Mouse (Mus musculus) MEL (cell line): ENCODE results near the gene Ptprq.

Experiments used
- CHD2 ChIP-seq: IDR thresholded peaks from 2 replicates; pipeline ENCODE4 v1.6.1; 2011; ENCODE audit warnings: low read length, improper control_type of control experiment
- MAX ChIP-seq: IDR thresholded peaks from 2 replicates; pipeline ENCODE4 v1.6.1; 2011; ENCODE audit warnings: low read length, improper control_type of control experiment
- MYC ChIP-seq: IDR thresholded peaks from 2 replicates; pipeline ENCODE4 v1.6.1; 2011; ENCODE audit warnings: low read depth, mild to moderate bottlenecking, low read length, improper control_type of control experiment, moderate library complexity
- POLR2A ChIP-seq, 2 experiments: IDR thresholded peaks; 2 replicates each; pipeline ENCODE4 v1.6.1; 2011 to 2012; ENCODE audit warnings: low read length in 2 of 2, mild to moderate bottlenecking in 2 of 2, control low read depth in 1 of 2, improper control_type of control experiment in 1 of 2, low read depth in 1 of 2, moderate library complexity in 1 of 2; ENCODE audit not compliant: control insufficient read depth in 1 of 2, insufficient read depth in 1 of 2, poor library complexity in 1 of 2
- ZKSCAN1 ChIP-seq: IDR thresholded peaks from 2 replicates; pipeline ENCODE4 v1.6.1; 2012; ENCODE audit warnings: low read depth, mild to moderate bottlenecking, inconsistent platforms, low read length, improper control_type of control experiment, moderate library complexity

GRCm38 (mm10) chr10:107675994-107676393 is 43.9 kb downstream of the Ptprq start:
- no peak for TF ChIP-seq MYC
- TF ChIP-seq MAX = no peak
- TF ChIP-seq POLR2A (IDR thresholded peaks at IDR 0.05; ENCODE audit: control insufficient read depth in 1 of 2, insufficient read depth in 1 of 2, low read depth in 1 of 2, low read length in 2 of 2, poor library complexity in 1 of 2) = no peak
- no peak for TF ChIP-seq ZKSCAN1
- no peak for TF ChIP-seq CHD2
